Mouse (Mus musculus) intestine, embryonic 16.5 days (tissue): ENCODE results near the gene F830045P16Rik. TPM values are rescaled to one million over a fixed set of nuclear protein-coding genes. Genes with fewer than 3 reads are reported as not detected.
A peak's percentile ranks its signal among the peaks of the same experiment; 100 is the strongest.

Experiments
- ATAC-seq: fragments of 200-750 bp; cut with Nextera tagmentation; 2 replicates; pipeline ENCODE4 v1.8.0; 2017; ENCODE audit warnings: moderate TSS enrichment, moderate library complexity
- H3K27ac ChIP-seq: fragments of 300-500 bp; sonication (generic); 2 replicates; pipeline ENCODE4 v1.5.1; 2014; ENCODE audit warnings: mild to moderate bottlenecking, low read length
- H3K27me3 ChIP-seq: fragments of 300-500 bp; sonication (generic); replicated peaks from 2 replicates; pipeline ENCODE4 v1.6.1; 2014; ENCODE audit warnings: low read length, control low read depth, mixed read lengths; ENCODE audit not compliant: control insufficient read depth, insufficient read depth
- H3K36me3 ChIP-seq: fragments of 300-500 bp; sonication (generic); 2 replicates; pipeline ENCODE4 v1.6.1; 2014; ENCODE audit warnings: low read length, control low read depth; ENCODE audit not compliant: control insufficient read depth, insufficient read depth
- H3K4me1 ChIP-seq: fragments of 300-500 bp; sonication (generic); 2 replicates; pipeline ENCODE4 v1.6.1; 2014; ENCODE audit warnings: low read length, control low read depth, mixed read lengths; ENCODE audit not compliant: control insufficient read depth, insufficient read depth
- H3K4me2 ChIP-seq: fragments of 300-500 bp; sonication (generic); 2 replicates; pipeline ENCODE4 v1.6.1; 2014; ENCODE audit warnings: low read depth, low read length, control low read depth
- H3K4me3 ChIP-seq: fragments of 300-500 bp; sonication (generic); 2 replicates; pipeline ENCODE4 v1.5.1; 2014; ENCODE audit warnings: mild to moderate bottlenecking, low read length
- H3K9ac ChIP-seq: fragments of 300-500 bp; sonication (generic); 2 replicates; pipeline ENCODE4 v1.6.1; 2014; ENCODE audit warnings: low read depth, low read length
- H3K9me3 ChIP-seq: fragments of 300-500 bp; sonication (generic); 2 replicates; pipeline ENCODE4 v1.6.1; 2016; ENCODE audit warnings: low read length, control low read depth; ENCODE audit not compliant: control insufficient read depth
- WGBS: fragments of 180-500 bp; shearing (Covaris S2); extraction: QIAGEN DNeasy Blood & Tissue Kit; methylation state at CpG from one replicate; pipeline ENCODE4 v1.1.7; 2014; 5-methylcytosine and 5-hydroxymethylcytosine counted together
- polyA plus RNA-seq: library from polyadenylated mRNA; unstranded; fragments of >200 nt; fragmentation: Nextera tagmentation; extraction: Ambion mirVana; gene quantifications from 2 replicates; pipeline ENCODE4 v1.2.1, GENCODE M21; 2015

The F830045P16Rik gene
- polyA plus RNA-seq, 1 experiment from 2014 or later = not detected

DNA sequence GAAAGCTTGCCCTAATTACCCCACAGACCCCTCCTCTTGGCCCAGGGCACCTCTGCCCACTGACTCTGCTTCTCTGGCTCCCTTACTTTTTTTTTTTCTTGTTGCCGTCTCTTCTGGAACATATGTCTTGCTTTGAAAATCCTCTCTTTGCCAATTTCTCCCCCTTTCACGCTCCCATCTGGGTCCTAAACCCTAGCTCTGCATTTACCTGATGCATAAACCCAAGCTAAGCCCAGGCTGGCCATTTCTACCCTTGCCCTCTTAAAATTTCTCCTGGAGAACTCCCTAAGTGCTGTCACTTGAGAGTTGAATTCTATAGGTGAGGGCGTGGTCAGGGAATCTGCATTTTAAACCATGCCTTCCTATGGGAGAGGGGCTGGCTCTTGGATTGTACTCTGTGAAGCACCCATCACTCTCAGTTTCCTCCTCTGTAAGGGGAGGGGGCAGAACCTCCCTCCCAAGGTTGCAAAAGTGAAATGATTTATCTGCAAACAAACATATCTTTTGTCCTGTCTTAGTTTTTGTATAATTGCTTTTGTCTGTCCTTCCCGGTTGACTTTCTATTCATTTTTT is 37.4 kb upstream of the F830045P16Rik start:
- ATAC-seq = no peak
- no peak overlapping the region for H3K27ac ChIP-seq
- 24% methylated on average over 4 of the region's 4 CpGs for WGBS
- H3K4me1 ChIP-seq = peaks cover 10% of the 10 kb centered on the region
- H3K36me3 ChIP-seq = no peaks in the 10 kb centered on the region
- H3K9me3 ChIP-seq = no peaks in the 10 kb centered on the region
- H3K27me3 ChIP-seq = no peaks in the 10 kb centered on the region; the same call in 1 of the 2 replicates
- peak overlapping the region; percentile 28; the same call in 1 of the 2 replicates for H3K4me2 ChIP-seq
- H3K9ac ChIP-seq = no peak overlapping the region
- no peak overlapping the region for H3K4me3 ChIP-seq

DNA sequence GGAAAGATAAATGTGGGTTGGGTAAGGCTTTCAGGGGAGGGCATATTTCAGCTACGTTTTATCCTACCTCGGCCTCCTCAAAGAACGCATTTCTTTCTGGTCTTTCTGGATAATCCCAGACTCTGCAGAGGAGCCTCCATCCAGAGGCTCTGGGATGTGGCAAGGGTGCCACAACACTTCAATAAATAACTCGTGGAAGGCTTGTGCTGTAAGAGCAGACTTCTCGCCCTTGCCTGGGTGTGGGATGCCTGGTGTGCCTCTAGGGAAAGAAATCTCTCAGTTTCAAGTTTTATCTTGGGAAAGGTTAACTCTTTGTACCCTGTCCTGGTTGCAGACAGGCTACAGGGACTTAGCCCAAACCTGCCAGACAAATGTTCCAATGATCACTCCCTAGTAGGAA is 33.2 kb upstream of the F830045P16Rik start:
- Histone ChIP-seq H3K27me3 (no peaks in the 10 kb centered on the region; the same call in 1 of the 2 replicates), H3K36me3 (no peaks in the 10 kb centered on the region), H3K9me3 (no peaks in the 10 kb centered on the region), H3K9ac (no peak overlapping the region), H3K4me3 (no peak overlapping the region), H3K4me1 (peaks cover 7% of the 10 kb centered on the region), H3K27ac (no peak overlapping the region), H3K4me2 (no peak overlapping the region)
- no peak for ATAC-seq
- 59% methylated on average over 5 of the region's 5 CpGs for WGBS

DNA sequence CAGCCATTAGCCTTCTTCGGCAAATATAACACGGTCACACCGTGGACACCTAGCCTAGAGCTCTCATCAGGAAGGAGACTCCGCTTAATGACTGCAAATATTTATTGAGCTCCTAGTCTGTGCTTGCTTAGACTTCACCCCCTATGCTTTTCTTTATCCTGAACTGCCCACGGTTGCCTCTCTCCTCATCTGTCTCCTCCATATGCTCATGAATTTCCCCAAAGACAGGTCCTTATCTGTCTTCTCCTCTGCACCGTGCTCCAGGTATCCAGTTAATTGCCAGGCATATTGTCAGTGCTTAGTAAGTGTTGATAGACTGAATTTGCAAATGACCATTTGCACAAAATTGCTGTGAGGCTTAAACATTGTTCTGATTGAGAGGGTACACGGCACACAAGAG is 32.7 kb upstream of the F830045P16Rik start:
- Histone ChIP-seq H3K4me2 (no peak overlapping the region), H3K9ac (no peak overlapping the region), H3K27ac (no peak overlapping the region), H3K4me3 (no peak overlapping the region), H3K4me1 (peaks cover 3% of the 10 kb centered on the region), H3K9me3 (no peaks in the 10 kb centered on the region), H3K27me3 (no peaks in the 10 kb centered on the region; the same call in 1 of the 2 replicates), H3K36me3 (no peaks in the 10 kb centered on the region)
- no peak for ATAC-seq
- 59% methylated on average over 7 of the region's 7 CpGs for WGBS

DNA sequence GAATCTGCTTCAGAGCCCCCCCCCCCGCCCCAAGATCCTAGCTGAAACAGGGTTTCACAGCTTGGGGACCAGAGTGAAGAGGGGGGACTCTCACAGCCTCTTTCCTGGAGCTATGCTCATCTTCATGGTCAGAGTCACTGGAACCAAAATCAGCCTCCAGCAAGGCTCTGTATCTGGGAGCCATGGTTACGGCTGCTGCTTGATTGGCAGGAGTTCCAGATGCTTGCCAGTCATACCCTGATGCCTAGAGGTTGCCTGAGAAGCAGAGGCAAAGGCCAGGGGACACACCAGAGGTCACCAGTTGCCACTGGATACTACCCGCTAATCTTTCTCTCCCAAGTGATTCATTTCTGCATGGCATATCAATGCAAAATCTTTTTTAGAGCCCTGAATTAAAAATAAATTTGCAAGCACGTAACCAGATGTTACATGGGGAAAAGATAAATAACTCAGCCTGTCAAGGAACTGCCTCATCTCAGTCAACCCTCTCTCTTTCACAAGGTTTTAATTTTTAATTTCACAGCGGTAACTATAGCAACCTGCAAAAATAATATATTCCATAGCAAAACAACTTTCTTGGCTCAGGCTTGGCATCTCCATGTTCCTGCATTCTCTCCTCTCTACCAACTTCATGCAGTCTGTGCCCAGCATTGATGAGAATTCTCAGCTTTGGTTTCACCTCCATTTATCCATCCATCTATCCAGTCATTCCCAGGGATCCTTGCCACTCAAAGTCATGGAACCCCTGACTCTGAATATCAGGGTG is 27.7 kb upstream of the F830045P16Rik start:
- Histone ChIP-seq H3K9ac (no peak overlapping the region), H3K4me2 (no peak overlapping the region), H3K4me1 (0 out of 2 replicates have a peak, but pooled peaks cover 3% of the 10 kb centered on the region), H3K27me3 (no peaks in the 10 kb centered on the region), H3K36me3 (no peaks in the 10 kb centered on the region), H3K9me3 (no peaks in the 10 kb centered on the region), H3K4me3 (no peak overlapping the region), H3K27ac (no peak overlapping the region)
- WGBS = 74% methylated on average over 5 of the region's 5 CpGs
- no peak for ATAC-seq

DNA sequence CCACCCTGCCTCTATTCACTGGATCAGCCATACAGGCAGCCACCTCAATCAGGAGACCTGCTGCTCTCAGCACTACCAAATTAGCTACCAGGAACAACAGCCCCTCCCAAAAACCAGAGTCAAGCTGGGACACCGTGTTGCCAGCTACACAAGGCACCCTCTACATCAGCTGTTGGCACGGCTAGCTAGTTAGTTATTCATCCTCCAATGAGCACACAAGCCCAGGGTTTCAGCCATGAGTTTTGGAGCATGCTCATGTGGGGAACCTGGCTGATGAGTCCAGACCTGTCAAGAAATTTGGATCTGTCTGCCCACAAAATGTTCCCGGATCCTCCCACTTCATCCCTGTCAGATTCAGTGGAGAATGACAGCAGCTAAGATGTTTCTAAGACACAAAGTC is 25.4 kb upstream of the F830045P16Rik start:
- no peaks in the 10 kb centered on the region for H3K9me3 ChIP-seq
- WGBS = 77% methylated on average over 3 of the region's 3 CpGs
- no peak overlapping the region for H3K4me2 ChIP-seq
- no peak overlapping the region for H3K9ac ChIP-seq
- 0 out of 2 replicates have a peak, but pooled peaks cover 3% of the 10 kb centered on the region for H3K4me1 ChIP-seq
- no peak overlapping the region for H3K4me3 ChIP-seq
- no peaks in the 10 kb centered on the region for H3K27me3 ChIP-seq
- H3K36me3 ChIP-seq = no peaks in the 10 kb centered on the region
- H3K27ac ChIP-seq = no peak overlapping the region
- no peak for ATAC-seq

- no peak overlapping the region for H3K9ac ChIP-seq
- no peak for ATAC-seq
- no peak overlapping the region for H3K27ac ChIP-seq
- WGBS = 52% methylated on average over 3 of the region's 3 CpGs
- H3K9me3 ChIP-seq = no peaks in the 10 kb centered on the region
- no peak overlapping the region for H3K4me2 ChIP-seq
- H3K4me1 ChIP-seq = 0 out of 2 replicates have a peak, but pooled peaks cover 3% of the 10 kb centered on the region
- no peaks in the 10 kb centered on the region for H3K36me3 ChIP-seq
- no peak overlapping the region for H3K4me3 ChIP-seq
- H3K27me3 ChIP-seq = no peaks in the 10 kb centered on the region
Observed at GRCm38 (mm10) chr2:129558875-129559219, 22.4 kb upstream of the F830045P16Rik start.

GRCm38 (mm10) chr2:129558008-129558874 is 21.8 kb upstream of the F830045P16Rik start:
- H3K27me3 ChIP-seq = no peaks in the 10 kb centered on the region
- 48% methylated on average over 12 of the region's 12 CpGs for whole genome bisulfite sequencing

DNA sequence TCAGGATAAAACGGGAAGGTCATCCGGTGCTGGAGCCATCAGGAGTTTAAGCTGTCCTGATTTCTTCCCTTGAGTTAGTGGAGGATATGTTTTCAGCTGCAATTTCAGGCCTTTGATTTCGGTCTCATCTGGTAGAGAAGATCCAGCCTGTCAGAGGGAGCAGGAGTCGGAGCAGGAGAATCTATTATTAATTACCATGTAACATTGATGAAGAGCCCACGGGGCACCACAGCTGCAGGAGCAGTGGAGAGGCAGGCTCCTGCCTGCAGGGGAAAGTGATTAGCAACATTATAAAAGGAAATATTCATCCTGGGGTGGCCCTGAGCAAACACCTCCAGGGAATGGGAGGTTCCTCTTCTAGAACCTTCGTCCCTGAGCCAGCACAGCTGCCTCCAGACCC is 19.7 kb upstream of the F830045P16Rik start:
- H3K4me1 ChIP-seq = 0 out of 2 replicates have a peak, but pooled peaks cover 3% of the 10 kb centered on the region
- no peaks in the 10 kb centered on the region for H3K27me3 ChIP-seq
- H3K27ac ChIP-seq = no peak overlapping the region
- 71% methylated on average over 6 of the region's 6 CpGs for WGBS
- no peaks in the 10 kb centered on the region for H3K9me3 ChIP-seq
- ATAC-seq = no peak
- H3K4me2 ChIP-seq = no peak overlapping the region
- no peak overlapping the region for H3K4me3 ChIP-seq
- no peaks in the 10 kb centered on the region for H3K36me3 ChIP-seq
- no peak overlapping the region for H3K9ac ChIP-seq

More at GRCm38 (mm10) chr2:129558008-129558874, 21.8 kb upstream of the F830045P16Rik start:
- Histone ChIP-seq H3K36me3 (no peaks in the 10 kb centered on the region), H3K27ac (no peak overlapping the region), H3K9me3 (no peaks in the 10 kb centered on the region), H3K4me2 (no peak overlapping the region), H3K4me1 (0 out of 2 replicates have a peak, but pooled peaks cover 3% of the 10 kb centered on the region), H3K9ac (no peak overlapping the region), H3K4me3 (no peak overlapping the region)
- no peak for ATAC-seq

DNA sequence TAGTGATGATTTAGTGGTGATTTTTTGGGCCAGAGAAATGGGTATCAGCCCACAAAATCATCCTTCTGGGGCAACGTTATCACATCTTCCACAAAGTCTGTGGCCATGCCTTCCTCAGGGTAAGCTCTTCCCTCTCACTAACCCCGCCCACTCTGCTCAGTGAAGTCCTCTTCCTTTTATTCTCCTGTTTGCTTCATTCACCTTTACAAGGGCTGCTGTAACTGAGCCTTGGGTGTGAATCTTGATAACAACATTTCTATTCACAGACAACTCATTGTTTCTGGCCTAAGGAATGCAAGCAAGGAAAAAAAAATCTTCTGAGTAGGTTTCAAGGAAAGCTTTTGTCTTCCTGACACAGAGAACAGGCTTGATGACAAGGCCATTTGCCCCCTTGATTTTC is 14.4 kb upstream of the F830045P16Rik start:
- no peak overlapping the region for H3K27ac ChIP-seq
- ATAC-seq = no peak

More for the DNA sequence above, 14.4 kb upstream of the F830045P16Rik start:
- no peak overlapping the region for H3K4me2 ChIP-seq
- no peaks in the 10 kb centered on the region for H3K4me1 ChIP-seq
- H3K9ac ChIP-seq = no peak overlapping the region
- no peak overlapping the region for H3K4me3 ChIP-seq
- no peaks in the 10 kb centered on the region for H3K36me3 ChIP-seq
- H3K9me3 ChIP-seq = no peaks in the 10 kb centered on the region
- 50% methylated on average over 2 of the region's 2 CpGs for WGBS
- H3K27me3 ChIP-seq = no peaks in the 10 kb centered on the region
